Comparison of ENCODE assay signal across 10 mouse cellular contexts in the genomic region with DNA sequence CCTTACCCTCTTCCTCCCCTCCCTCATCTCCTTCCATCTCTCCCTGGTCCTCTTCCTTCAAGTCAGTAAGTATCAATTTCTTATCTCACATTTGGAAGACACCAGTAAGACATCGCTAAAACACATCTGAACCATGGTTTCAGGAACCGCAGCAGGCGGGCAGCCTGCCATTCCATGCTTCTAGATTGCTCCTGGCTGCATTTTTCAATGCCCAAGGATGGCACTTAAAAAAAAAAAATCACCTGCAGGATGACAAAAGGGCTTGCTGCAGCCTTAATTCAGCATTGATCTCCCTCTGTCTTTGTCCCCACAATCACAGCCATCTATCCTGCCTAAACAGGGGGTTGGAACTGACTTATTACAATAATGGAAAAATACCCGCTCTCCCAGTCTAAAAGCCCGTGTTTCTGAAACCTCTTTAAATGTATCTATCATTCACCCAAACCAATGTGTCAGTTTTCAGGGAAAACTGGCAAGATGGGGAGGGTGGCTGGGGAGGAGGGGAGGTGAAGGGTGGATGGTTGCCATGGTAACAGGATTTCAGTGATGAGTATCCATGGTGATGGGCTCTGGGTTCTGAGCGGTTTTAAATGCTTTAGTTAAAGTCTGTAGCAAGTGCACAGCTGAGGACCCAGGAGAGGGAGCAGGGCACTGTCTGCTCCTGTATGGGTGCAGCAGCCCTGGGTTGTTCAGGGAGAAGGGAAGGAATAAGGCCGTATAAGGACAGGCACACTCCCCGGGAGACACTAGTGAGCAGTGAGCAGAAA.
DNase-seq lines count a peak whose midpoint lies in the region; ATAC-seq and TF ChIP-seq lines count a peak whose summit lies in the region.
"Had no signal": no experiment of that assay in that cellular context is flagged by ENCODE, and none has a peak within 500 bp of the region (broad histone marks: within the 10 kb centered on the region; RNA-seq: fewer than 3 reads in every experiment).

No protein-coding gene starts in this region.

- H3K4me1 ChIP-seq in cortical plate, adult 2 months (ENCODE audit: control insufficient read depth, insufficient read depth, low read length) = peaks cover 18% of the 10 kb centered on the region
- H3K4me1 ChIP-seq in forebrain, embryonic 13.5 days = peaks cover 46% of the 10 kb centered on the region
- H3K4me1 ChIP-seq in midbrain, postnatal 0 days (ENCODE audit: insufficient read depth, low read length) = peaks cover 19% of the 10 kb centered on the region

- no peak overlapping the region for H3K4me3 ChIP-seq in cortical plate, adult 2 months (ENCODE audit: insufficient read depth, low read length)
- no peak overlapping the region for H3K4me3 ChIP-seq in forebrain, embryonic 13.5 days
- no peak overlapping the region for H3K4me3 ChIP-seq in midbrain, postnatal 0 days (ENCODE audit: low read depth, low read length)
- H3K4me3 ChIP-seq: heart, adult 2 months had no signal

- peak; percentile 91 for ATAC-seq in forebrain, embryonic 13.5 days
- peak; percentile 87 for ATAC-seq in midbrain, postnatal 0 days (ENCODE audit: low FRiP score)
- no peak for ATAC-seq in CD4-positive, CD25-positive, alpha-beta regulatory T cell, adult 4 months

- TF ChIP-seq CTCF in cortical plate, adult 2 months (IDR thresholded peaks at IDR 0.05; ENCODE audit: extremely low read depth, insufficient read depth, low read length) = no peak
- TF ChIP-seq CTCF in midbrain, postnatal 0 days (IDR thresholded peaks at IDR 0.05) = peak; percentile 29

- no peaks in the 10 kb centered on the region for H3K36me3 ChIP-seq in forebrain, embryonic 13.5 days (ENCODE audit: poor library complexity, severe bottlenecking)
- no peaks in the 10 kb centered on the region for H3K36me3 ChIP-seq in midbrain, postnatal 0 days (ENCODE audit: insufficient read depth, low read length)

- H3K9me3 ChIP-seq in forebrain, embryonic 13.5 days (replicated peaks) = no peaks in the 10 kb centered on the region
- H3K9me3 ChIP-seq in midbrain, postnatal 0 days (ENCODE audit: low read length) = no peaks in the 10 kb centered on the region

- peak overlapping the region; percentile 82 for H3K27ac ChIP-seq in cortical plate, adult 2 months (ENCODE audit: insufficient read depth, low read length)
- peak overlapping the region; percentile 91 for H3K27ac ChIP-seq in forebrain, embryonic 13.5 days
- peak overlapping the region; percentile 79 for H3K27ac ChIP-seq in midbrain, postnatal 0 days (ENCODE audit: low read depth, low read length)
- H3K27ac ChIP-seq: heart, adult 2 months had no signal

- TF ChIP-seq POLR2A in cortical plate, adult 2 months (IDR thresholded peaks at IDR 0.05; ENCODE audit: extremely low read depth, insufficient read depth, low read length) = no peak

- H3K4me2 ChIP-seq in forebrain, embryonic 13.5 days = peak overlapping the region; percentile 17
- peak overlapping the region; percentile 12 for H3K4me2 ChIP-seq in midbrain, postnatal 0 days (ENCODE audit: low read depth, low read length, poor library complexity, severe bottlenecking)

- no peaks in the 10 kb centered on the region for H3K27me3 ChIP-seq in forebrain, embryonic 13.5 days
- no peaks in the 10 kb centered on the region for H3K27me3 ChIP-seq in midbrain, postnatal 0 days (ENCODE audit: insufficient read depth, low read length)

- WGBS in forebrain, embryonic 13.5 days = 31% methylated on average over 8 of the region's 8 CpGs
- 13% methylated on average over 8 of the region's 8 CpGs for WGBS in midbrain, postnatal 0 days

- DNase-seq in layer of hippocampus, adult 9-10 months (ENCODE audit: low spot score) = peak; percentile 77
- peak; percentile 94 for DNase-seq in midbrain, postnatal 0 days (ENCODE audit: low spot score)
- DNase-seq in gastrocnemius, postnatal 25 days = no peak
- no peak for DNase-seq in heart, adult 18-20 months
- no peak for DNase-seq in kidney, postnatal 4 days
- DNase-seq: heart, adult 2 months; kidney, postnatal 36 days had no signal

- H3K9ac ChIP-seq in forebrain, embryonic 13.5 days = 0 out of 2 replicates have a peak overlapping the region, but pooled peaks have one; percentile 6
- peak overlapping the region; percentile 20; the same call in 1 of the 2 replicates for H3K9ac ChIP-seq in midbrain, postnatal 0 days (replicated peaks; ENCODE audit: low read length, poor library complexity, severe bottlenecking)

Comparison
In these comparisons a context has a peak if more than half of its experiments do, and no peak if none do; other contexts are left out.
1. DNase-seq: peak in layer of hippocampus, adult 9-10 months (single experiment) and midbrain, postnatal 0 days (single experiment); none in gastrocnemius, postnatal 25 days (single experiment), heart, adult 18-20 months (0 of 2) and kidney, postnatal 4 days (0 of 2).
2. Peak in every context shown above with its lines, with median percentiles within 50 percentile points of each other: H3K27ac ChIP-seq.